Mouse (Mus musculus): ENCODE results near the gene Cdr2l. TPM values are rescaled to one million over a fixed set of nuclear protein-coding genes. Genes with fewer than 3 reads are reported as not detected.
"Not testable (repeated sequence)": the region's sequence is repeated elsewhere in the genome, so short reads cannot be mapped to it uniquely, and the experiment has no call there.

Cdr2l gene
- total RNA-seq, 2 experiments from 2014 or later = 3.1 to 4.0 TPM

DNA sequence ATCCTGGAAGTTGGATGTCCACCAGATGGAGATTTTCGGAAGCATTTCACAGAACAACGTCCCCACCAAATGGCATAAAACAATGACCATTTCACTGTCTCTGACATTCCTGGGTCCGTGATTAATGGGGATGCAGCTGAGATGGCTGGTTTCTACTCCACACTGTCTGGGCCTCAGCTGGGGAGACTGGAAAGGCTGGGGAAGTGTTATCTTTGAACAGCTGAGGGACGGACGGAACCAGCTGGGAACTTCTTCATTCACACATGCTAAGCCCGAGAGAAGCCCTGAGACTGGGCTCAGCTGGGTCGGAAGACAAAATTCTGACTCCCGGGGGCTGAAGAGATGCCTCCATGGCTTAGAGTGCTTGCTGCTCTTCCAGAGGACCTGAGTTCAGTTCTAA lies 10.4 kb upstream of the Cdr2l start:
- no peak for DNase-seq

DNA sequence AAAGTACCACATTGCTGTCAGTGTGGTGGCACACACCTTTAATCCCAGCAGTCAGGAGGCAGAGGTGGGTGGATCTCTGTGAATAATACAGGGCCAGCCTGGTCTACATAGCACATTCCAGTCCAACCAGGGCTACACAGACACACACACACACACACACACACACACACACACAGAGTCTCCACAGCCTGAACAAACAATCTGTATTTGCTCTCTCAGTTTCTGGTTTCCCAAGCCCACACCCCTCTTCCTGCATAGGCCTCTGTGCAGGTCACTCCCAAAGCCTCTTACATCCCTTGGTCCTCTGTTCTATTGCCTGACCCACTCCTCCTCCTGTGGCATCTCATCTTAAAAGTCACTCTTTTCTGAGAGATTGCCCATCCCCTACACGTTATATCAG lies 9.7 kb upstream of the Cdr2l start:
- DNase-seq = no peak

DNA sequence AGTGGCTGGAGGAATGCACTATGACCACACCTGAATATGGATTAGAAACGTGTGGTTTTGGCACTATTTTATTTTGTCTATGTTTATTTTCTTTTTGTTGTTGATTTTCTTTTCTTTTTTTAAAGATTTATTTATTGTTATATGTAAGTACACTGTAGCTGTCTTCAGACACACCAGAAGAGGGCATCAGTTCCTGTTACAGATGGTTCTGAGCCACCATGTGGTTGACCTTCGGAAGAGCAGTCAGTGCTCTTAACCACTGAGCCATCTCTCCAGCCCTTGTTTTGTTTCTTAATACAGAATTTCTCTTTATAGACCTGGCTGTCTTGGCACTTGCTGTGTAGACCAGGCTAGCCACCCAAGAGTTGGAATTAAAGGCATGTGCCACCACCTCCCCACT lies 9.0 kb upstream of the Cdr2l start:
- no peak for DNase-seq

DNA sequence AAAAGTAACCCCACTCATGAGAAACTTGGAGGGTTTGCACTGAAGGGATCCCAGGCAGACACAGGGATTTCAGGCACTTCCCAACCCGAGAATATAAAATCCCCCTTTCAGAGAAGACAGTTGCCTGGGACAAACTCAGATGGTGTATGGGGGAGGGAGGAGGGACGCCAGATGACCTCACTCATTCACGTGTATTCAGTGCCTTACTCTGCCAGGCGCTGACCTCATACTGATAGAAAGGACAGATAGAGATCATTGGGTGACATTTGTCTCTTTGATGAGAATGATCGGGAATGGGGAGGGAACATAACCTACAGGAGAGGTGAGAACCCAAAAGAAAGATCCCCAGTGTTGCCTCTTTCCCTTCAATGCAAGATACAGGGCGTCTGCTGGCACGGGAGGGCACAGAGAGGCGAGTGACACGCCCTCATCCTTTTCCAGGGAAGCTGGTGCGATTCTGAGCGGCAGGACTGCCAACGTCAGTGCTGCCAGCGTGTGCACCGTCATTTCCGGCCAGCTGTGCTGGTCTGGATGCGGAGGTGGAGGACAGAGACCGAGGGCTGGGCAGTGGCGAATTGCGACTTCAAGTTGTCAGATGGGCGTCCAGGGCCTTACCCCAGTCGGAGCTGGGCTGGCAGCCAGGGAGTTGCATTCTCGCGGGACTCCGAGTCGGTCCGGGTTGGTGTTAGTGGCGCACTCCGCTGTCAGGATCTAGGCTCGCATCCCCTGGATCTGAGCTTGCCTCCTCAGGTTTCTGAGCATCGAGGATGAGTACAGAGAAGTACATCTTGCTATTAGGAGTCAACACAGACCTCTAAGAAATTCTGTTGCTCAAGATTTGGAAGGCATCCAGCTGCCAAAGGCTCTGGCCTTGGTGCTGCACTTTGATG lies 7.7 kb upstream of the Cdr2l start:
- peak; percentile 66 for DNase-seq

DNA sequence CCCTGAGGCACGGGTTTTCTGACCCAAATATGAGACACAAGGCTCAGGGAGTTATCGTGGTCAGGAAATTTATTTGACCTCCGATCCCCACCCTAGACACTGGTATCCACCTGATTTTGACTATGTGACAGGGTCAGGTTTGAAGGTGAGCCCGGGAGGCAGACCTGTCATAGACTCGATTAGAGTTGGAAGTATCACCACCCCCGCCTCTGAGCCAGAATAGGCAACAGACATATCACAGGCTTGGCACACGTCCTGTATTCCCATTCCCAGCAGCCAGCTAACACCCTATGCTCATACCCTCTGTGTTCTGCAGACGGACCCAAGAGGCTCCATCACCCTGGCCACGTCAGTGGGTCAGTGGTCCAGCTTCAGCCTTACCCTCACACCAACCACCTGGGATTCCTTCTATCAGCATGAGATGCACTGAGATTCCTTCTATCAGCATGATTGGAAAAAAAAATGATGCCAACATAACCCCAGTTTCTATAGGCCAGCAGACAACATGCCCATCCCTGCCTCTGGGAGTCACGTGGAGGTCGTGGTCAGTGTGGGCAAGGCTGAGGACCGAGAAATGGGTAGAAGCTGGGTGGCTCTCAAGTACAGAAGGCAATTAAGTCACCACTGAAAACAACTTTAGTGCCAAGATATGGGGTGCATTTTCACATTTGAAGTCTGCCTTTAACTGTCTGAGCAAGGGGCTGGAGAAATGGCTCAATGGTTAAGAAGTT lies 6.9 kb upstream of the Cdr2l start:
- no peak for DNase-seq

DNA sequence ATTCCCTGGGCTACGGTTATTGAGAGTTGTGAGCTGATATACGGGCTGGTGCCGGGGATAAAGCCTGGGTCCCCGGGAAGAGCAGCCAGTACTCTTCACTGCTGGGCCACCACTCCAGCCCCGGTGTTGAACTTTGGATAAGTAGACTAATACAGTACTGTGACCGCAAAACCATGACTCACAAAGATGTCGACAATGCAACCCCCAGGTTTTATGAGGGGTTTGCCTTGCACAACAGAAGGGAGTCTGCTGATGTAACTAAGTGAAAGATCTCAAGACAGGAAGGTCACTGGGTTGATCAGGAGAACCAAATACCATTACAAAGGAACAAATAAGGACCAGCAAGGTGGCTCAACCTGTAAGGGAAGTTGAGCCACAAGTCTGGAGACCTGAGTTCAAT lies 5.0 kb upstream of the Cdr2l start:
- DNase-seq = no peak

DNA sequence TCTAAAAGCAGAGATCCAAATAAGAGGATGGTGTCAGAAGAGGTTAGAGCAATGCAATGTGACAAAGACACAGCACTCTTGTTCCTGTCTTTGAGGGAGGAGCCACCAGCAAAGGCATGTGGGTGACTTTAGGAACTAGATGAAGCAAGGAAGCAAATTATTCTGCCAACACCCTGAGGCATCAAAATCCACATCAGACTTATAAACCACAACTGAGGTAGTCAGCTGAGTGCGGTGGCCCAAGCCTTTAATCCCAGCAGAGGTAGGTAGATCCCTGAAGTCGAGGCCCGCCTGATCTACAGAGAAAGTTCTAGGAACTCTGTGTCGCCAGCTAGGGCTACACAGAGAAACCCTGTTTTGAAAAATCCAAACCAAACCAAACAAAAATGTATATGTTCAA lies 4.5 kb upstream of the Cdr2l start:
- no peak for DNase-seq

DNA sequence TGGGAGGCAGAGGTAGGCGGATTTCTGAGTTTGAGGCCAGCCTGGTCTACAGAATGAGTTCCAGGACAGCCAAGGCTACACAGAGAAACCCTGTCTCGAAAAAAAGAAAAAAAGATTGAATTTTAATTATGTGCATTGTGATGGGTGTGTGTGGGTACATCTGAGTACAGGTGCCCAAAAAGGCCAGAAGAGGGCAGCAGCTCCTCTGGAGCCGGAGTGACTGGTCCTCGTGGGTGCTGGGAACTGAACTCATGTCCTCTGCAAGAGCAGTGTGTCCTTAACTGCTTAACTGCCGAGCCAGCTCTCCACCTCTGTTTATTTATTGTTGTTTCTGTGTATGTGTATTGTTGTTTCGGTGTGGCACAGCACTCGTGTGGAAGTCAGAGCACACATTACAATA lies 3.9 kb upstream of the Cdr2l start:
- no peak for DNase-seq

DNA sequence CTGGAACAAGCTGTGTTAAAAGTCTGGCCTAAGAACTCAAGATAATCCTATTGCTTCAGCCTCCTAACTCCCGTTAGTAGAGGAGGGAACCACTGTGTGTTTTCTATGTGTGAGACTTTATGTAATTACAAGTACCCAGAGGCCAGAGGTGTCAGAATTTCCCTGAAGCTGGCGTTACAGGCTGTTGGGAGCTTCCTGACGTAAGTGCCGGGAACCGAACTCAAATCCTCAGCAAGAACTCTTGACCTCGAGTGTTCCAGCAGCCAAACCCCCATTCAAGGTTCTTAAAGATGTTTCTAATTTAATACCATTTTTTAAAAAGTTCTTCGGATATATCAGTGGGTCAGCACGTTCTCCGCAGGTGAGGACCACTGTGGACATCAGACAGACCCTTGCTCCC lies 440 bp upstream of the Cdr2l start:
- no peak for DNase-seq

DNA sequence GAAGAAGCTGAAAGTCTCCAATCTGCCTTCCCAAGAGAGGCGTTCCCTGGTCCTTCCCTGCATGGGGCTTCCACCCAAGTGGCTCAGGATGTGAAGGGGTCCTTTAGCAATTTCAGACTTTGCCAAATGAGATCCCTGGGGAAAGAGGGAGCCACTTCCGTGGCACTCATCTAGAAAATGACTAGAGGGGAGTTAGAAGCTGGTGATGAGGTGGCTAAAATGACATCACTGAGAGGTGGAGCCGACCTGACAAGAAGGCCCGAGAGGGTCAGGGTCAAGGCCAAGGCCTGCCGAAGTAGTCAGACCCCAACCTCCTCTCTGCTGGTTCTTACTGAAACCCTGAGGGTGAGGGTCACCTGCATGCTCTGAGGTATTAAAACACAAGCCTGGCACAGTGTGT lies 1.2 kb downstream of the Cdr2l start:
- no peak for DNase-seq

DNA sequence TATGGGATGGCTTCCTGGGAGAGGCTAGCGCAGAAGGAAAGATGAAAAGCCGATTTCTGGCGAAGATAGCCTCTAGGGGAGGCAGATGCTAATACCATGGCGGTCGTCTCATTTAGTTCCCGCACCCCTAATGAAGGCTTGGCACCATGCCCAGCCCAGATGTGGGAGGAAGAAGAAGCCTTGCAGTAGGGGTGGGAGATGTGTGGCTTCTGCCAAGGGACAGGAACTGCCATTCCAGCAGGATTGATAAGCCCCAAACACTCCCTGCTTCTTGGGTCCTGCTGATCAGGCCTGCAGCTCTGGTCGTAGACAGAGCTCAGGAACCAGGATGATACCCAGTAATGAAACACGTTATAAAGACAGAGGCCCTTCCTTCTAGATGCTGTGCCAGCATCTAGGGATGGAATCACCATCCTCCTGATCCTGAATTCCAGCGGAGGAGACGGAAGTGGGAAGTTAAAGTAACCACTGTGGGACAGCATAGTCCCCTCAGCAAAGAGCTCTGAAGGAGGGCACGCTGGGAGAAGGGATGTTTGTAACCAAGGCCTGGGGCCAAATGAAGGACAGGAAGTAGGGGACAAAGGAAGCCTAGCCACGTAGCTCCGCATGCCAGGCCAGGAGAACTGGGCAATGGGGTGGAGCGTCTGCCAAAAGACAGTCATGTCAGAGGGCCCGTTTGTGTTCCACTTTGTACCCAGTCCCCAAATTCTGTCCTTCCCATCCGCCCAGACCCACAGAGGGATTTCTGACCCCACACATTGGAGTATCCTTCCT lies 2.2 kb downstream of the Cdr2l start:
- DNase-seq = no peak

DNA sequence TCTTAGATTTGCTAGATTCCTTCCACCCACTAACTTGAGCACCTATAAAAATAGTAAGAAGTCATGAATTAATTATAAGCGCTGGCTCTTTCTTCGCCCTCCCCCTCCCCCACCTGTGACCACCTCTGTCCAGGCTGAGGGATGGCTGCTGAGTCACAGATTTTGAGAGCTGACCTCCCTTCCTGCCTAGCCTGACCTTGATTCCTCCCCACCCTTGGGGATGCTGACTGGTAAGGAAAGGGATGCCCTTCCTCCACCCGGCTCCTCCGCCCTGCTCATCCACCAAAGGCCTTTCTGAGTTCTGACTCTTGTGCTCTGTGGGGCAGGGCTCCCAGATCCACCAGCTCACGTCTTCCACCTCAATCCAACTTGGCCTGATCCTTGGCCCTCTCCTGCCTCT lies 2.9 kb downstream of the Cdr2l start:
- no peak for DNase-seq

DNA sequence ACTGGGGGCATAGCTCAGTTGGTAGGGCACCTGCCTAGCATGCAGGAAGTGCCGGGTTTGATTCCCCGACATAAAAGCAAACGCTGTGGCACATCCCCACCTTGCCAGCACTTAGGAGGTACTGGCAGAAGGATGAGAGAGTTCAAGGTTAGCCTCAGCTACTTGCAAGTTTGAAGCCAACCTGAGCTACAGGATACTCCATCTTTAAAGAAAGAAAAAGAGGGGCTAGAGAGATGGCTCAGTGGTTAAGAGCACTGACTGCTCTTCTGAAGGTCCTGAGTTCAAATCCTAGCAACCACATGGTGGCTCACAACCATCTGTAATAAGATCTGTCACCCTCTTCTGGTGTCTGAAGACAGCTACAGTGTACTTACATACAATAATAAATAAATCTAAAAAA lies 5.1 kb downstream of the Cdr2l start:
- DNase-seq = not testable (repeated sequence)

DNA sequence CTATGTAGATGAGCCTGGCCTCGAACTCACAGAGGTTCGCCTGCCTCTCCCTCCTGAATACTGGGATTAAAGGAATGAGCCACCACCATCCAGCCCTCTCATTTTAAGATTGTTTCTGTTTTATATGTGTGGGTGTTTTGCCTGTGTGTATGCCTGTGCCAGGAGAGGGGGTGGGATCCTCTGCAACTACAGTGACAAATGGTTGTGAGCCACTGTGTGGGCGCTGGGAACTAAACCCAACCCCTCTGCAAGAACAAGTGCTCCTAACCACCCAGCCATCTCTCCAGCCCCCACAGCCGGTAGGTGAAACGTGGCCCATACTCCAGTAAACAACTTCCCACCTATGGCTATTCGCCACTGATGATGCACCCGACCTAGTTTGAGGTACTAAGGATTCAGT lies 9.6 kb downstream of the Cdr2l start:
- no peak for DNase-seq

DNA sequence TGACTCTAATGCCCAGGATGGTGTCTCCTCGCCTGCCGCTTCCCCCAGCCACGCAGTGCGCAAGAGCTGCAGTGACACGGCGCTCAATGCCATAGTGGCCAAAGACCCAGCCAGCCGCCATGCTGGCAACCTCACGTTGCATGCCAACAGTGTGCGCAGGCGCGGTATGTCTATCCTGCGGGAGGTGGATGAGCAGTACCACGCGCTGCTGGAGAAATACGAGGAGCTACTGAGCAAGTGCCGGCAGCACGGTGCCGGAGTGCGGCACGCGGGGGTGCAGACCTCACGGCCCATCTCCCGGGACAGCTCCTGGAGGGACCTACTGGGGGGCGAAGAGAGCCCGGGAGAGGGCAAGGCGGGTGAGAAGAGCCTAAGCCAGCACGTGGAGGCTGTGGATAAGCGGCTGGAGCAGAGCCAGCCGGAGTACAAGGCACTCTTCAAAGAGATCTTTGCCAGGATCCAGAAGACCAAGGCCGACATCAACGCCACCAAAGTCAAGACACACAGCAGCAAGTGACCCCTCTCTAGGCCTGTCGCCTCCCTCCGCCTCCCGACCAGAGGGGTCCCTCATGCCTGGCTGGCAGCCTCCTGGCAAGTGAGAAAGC lies 12.1 kb downstream of the Cdr2l start:
- DNase-seq = no peak

DNA sequence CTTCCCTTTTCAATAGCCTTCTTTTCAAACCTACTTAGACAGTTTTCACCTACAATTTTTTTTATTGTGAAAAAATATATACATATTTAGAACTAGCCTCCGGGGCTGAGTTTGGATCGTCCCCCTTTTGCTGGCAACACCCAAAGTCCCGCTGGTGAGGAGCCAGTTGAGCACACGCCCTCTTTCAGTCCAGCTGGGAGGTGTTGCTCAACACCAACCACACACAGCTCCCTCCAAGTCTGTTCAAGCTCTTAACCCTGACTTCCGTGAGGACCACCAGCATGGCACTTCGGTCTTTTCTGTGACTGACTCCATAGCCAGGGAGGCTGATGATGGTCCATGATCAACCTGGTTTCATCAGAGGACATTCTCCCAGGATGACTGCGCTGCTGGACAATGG lies 16.4 kb downstream of the Cdr2l start:
- DNase-seq = no peak

DNA sequence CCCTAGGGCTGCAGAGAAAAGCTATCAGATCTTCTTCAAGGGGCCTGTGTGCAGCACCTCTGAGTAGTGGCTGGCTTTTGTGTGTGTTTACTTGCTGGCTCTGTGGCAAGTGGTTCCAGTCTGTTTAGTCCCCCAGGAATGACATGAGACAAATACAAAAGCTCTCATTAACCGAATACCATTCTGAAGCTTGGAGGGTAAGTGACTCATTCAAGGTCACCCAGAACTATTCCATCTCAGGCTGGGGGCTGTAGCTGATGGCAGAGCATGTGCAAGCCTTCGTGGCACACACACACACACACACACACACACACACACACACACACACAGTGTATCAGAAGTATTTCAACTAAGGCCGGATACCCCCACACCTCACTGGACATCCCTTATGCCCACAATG lies 18.4 kb downstream of the Cdr2l start:
- no peak for DNase-seq

DNA sequence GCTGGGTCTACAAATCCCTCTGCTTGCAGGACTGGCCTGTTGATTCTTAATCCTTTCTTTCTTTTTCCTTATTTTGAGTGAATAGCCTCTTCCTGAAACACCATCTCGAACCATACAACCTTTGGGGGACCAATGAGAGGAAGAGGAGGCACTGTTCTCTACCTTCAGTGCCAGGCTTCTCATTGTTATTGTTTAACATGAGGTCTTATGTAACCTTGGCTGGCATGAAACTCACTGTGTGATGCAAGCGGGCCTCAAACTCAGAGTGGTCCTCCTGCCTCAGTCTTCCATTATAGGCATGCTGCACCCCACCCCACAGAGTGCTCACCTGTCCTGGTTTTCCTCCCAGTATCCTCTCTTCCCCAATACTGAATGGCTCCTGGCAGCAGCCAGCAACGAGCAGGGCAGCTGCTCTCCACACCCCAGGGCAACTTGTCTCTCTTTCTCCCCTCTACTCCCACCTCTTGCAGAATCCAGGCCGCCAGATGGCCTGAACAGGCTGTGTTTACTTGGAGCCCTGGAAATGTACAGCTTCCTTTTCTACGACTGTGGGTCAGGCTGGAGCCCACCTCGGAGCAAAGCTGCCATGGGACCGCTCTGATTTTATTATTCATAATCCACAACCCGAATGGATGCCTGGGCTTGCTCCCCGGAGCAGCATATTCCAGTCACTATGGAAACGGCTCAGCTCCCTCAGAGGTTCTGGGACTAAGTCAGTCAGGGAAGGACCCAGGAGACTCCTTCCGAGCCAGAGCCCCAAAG lies 19.1 kb downstream of the Cdr2l start:
- DNase-seq = no peak

DNA sequence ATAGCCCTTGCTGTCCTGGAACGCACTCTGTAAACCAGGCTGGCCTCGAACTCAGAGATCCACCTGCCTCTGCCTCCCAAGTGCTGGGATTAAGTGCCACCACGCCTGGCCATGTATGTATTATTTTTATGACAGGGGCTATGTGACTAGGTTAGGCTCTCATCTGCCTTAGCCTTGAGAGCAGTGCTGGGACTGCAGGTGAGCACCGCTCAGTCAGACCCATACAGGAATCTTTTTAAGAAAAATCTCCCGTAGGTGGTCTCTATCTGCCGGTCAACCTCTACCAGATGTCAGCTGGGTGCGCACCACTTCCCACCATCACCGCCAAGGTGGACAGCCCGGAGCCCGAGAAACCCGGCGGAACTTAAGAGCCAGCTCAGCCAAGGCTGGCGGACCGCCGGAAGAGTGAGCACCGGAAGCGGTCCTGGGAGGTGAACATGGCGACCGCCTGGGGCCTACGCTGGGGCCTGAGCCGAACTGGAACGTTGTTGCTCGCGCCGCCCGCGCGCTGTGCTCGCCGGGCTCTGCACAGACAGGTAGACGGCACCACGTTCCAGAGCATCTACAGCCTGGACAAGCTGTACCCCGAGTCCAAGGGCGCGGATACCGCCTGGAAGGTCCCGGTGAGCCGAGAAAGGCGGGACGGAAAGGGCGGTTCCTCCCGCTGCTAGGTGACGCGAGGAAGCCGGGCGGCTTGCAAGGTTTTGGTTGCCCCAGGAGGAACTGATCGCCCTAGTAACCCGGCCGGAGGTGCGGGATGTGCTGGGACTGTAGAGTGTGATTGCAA lies 21.8 kb downstream of the Cdr2l start, which contains the start of gene Mrpl58:
Mrpl58 (plus strand) TSS at position 415 of the 787 bp plus-strand sequence.
- DNase-seq = peak; percentile 84

DNA sequence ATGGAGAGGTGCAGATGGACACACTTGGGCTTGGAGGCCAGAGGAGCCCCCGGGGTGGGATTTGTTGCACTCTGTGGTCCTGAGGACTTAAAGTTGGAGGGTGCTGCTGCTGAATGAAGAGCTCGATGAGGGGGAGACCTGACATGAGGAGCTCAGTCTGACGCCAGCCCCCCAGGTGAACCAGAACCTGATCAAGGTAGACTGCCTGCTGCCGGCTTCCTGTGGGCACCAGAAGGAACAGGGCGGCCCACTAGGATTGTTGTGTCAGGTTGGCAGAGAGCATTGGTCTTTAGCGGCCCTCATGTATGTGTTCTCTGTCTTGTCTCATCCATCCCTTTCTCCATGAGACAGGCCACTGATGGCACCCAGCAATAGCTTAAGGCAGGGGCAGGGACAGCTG lies 24.0 kb downstream of the Cdr2l start:
- DNase-seq = no peak
